Mouse (Mus musculus) liver, embryonic 12.5 days (tissue): ENCODE measurements at regions not wholly inside any gene's neighbourhood (a gene's known extent, or its start where the extent isn't known, plus 50 kb on each side); places are given as distances from the start of the nearest gene placed in this dataset.

Experiments used
- ATAC-seq: fragments of 200-750 bp; cut with Nextera tagmentation; 2 replicates; pipeline ENCODE4 v1.8.0; 2017; ENCODE audit warnings: moderate number of reproducible peaks, mild to moderate bottlenecking, moderate library complexity
- H3K27ac ChIP-seq: fragments of 300-500 bp; sonication (generic); 2 replicates; pipeline ENCODE4 v1.5.1; 2016; ENCODE audit warnings: mild to moderate bottlenecking
- H3K27me3 ChIP-seq: fragments of 300-500 bp; sonication (generic); replicated peaks from 2 replicates; pipeline ENCODE4 v1.6.1; 2016; ENCODE audit warnings: mild to moderate bottlenecking, moderate library complexity
- H3K36me3 ChIP-seq: fragments of 300-500 bp; sonication (generic); 2 replicates; pipeline ENCODE4 v1.6.1; 2016; ENCODE audit warnings: mild to moderate bottlenecking, moderate library complexity
- H3K4me1 ChIP-seq: fragments of 300-500 bp; sonication (generic); 2 replicates; pipeline ENCODE4 v1.6.1; 2016
- H3K4me2 ChIP-seq: fragments of 300-500 bp; sonication (generic); 2 replicates; pipeline ENCODE4 v1.6.1; 2016; ENCODE audit warnings: mild to moderate bottlenecking, moderate library complexity
- H3K4me3 ChIP-seq: fragments of 300-500 bp; sonication (generic); 2 replicates; pipeline ENCODE4 v1.5.1; 2016; ENCODE audit warnings: mild to moderate bottlenecking, moderate library complexity
- H3K9ac ChIP-seq: fragments of 300-500 bp; sonication (generic); 2 replicates; pipeline ENCODE4 v1.6.1; 2016; ENCODE audit warnings: mild to moderate bottlenecking, moderate library complexity
- H3K9me3 ChIP-seq: fragments of 300-500 bp; sonication (generic); replicated peaks from 2 replicates; pipeline ENCODE4 v1.6.1; 2016; ENCODE audit warnings: mild to moderate bottlenecking, moderate library complexity
- WGBS: fragments of 180-500 bp; shearing (Covaris S2); methylation state at CpG from one replicate; pipeline ENCODE4 v1.1.7; 2016; ENCODE audit not compliant: insufficient replicate concordance; 5-methylcytosine and 5-hydroxymethylcytosine counted together

DNA sequence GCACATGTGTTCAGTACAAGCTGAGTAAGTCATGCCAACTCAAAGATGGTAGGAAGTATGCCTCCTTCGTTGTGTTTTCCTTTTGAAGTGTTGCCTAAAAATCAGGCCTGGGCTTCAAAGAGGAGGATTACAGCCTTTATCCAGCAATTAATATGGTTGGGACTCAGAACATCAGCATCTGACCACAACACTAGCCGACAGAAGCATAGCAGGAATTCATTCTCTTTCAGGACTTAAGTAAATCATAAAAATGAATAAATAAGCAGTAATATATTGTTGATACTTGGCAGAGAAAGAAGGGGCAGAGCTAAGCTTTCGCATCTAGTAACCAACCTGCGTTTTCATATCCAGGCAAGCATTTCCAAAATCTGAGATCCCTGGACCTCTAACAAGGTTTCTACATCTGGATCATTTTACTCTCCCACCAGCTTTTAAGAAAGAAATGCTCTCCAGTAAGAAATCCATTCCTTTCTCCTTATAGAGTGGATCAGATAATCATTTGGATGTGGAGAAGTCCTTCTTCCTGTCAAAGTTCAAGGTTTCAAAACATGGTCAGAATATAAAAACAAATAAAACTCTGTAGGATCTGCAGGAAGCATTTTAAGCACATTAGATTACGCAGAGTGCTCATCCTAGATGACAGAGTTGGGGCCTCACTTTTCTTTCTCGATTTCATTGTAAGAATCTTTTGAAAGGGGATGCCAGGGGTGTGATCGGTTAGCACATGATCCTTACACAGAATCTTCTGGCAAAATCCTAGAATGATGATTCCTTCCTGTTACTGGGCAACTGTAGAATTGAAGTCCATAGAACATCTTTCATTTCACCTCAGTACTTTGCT is 230.6 kb upstream of the Zic4 start:
- Histone ChIP-seq H3K36me3 (no peaks in the 10 kb centered on the region), H3K9ac (no peak overlapping the region), H3K27ac (no peak overlapping the region), H3K4me1 (no peaks in the 10 kb centered on the region), H3K9me3 (no peaks in the 10 kb centered on the region), H3K4me2 (no peak overlapping the region), H3K27me3 (no peaks in the 10 kb centered on the region), H3K4me3 (no peak overlapping the region)
- ATAC-seq = no peak
- WGBS = 67% methylated on average over 7 of the region's 7 CpGs

DNA sequence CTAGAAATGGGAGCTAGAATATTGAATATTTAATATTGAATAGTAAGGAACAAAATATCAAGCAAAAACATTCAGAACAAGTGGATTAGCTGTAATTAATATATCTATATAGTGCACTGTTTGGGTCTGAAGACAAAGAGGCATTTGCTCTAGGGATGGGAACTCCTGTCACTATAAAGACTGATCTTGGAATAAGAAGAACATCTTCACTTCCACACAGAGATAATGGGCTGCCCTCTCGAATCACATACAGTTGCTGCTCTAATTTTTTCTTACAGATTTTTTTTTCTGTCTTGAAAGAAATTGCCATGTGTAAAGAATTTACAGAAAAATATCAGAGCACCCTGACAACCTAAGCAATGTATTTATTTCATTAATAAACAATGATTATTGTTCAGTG is 229.7 kb upstream of the Zic4 start:
- Histone ChIP-seq H3K9me3 (no peaks in the 10 kb centered on the region), H3K36me3 (no peaks in the 10 kb centered on the region), H3K27me3 (no peaks in the 10 kb centered on the region), H3K27ac (no peak overlapping the region), H3K9ac (no peak overlapping the region), H3K4me3 (no peak overlapping the region), H3K4me2 (no peak overlapping the region), H3K4me1 (no peaks in the 10 kb centered on the region)
- no peak for ATAC-seq
- WGBS = 33% methylated on average over 1 of the region's 1 CpGs

DNA sequence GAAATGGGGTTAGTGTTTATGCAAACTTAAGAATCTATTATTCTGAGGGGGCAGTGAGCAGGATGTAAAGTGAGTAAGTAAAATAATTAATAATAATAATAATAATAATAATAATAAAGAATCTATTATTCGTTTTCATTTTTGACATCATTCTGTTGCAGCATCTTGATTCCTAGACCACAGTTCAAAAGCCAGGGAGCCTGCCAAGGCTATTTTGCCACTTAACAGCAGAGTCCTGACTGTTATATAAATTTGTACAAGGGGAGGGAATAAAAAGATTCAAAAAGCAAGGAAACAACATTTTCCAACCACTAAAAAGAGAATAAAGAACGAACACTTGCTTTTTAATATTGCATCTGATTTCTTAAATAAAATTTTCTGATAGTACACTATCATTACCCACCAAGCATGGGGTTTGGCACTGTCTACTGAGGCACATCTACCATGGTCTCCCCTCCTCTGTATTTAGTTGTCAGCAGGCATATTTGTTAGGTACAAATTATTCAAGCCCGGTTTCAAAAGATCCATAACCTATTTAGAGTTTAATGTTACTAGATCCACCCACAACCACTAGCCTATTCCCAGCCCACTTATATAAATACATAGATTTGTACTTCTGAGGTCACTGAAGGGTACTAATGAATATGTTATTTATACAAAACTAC is 228.8 kb upstream of the Zic4 start:
- H3K36me3 ChIP-seq = no peaks in the 10 kb centered on the region
- H3K4me1 ChIP-seq = no peaks in the 10 kb centered on the region
- no peaks in the 10 kb centered on the region for H3K27me3 ChIP-seq
- WGBS = 64% methylated on average over 3 of the region's 3 CpGs
- no peak overlapping the region for H3K4me2 ChIP-seq
- no peak overlapping the region for H3K4me3 ChIP-seq
- H3K9me3 ChIP-seq = no peaks in the 10 kb centered on the region
- no peak for ATAC-seq
- H3K27ac ChIP-seq = no peak overlapping the region
- no peak overlapping the region for H3K9ac ChIP-seq

DNA sequence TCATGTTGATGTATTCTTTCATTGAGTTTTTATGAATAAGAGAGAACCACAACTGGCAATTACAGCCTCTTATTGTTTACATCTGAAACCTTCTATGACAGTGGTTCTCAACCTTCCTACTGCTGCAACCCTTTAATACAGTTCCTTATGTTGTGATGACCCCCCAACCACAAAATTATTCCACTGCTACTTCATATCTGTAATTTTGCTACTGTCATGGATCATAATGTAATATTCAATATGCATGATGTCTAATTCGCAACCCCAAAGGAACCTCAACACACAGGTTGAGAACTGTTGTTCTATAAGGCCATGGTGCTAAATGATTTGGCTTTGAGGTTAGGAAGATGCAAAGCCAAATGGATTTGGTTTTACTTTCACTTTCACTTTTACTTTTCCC is 227.9 kb upstream of the Zic4 start:
- no peaks in the 10 kb centered on the region for H3K36me3 ChIP-seq
- H3K27ac ChIP-seq = no peak overlapping the region
- H3K9me3 ChIP-seq = no peaks in the 10 kb centered on the region
- 78% methylated on average over 1 of the region's 1 CpGs for WGBS
- no peaks in the 10 kb centered on the region for H3K4me1 ChIP-seq
- no peaks in the 10 kb centered on the region for H3K27me3 ChIP-seq
- ATAC-seq = no peak
- H3K4me3 ChIP-seq = no peak overlapping the region
- no peak overlapping the region for H3K4me2 ChIP-seq
- H3K9ac ChIP-seq = no peak overlapping the region

DNA sequence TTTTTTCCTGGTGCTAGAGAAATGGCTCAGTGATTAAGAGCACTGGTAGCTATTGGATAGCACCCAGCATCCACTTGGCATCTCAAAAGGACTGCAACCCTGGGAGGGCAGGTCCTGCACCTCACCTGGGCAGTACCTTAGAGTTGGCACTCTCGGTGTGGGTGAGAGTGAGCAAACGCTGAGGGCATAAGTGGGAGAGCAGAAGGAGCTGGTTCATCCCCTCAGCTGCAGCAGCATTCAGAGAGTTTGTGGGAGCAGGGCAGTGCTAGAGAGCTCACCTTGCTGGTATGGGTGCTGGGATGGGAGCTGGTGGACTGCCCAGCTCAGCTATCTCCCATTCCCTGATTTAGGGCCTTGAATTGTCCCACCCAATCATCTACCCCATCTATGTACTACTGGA is 227.1 kb upstream of the Zic4 start:
- ATAC-seq = no peak
- Histone ChIP-seq H3K9me3 (no peaks in the 10 kb centered on the region), H3K4me1 (no peaks in the 10 kb centered on the region), H3K27me3 (no peaks in the 10 kb centered on the region), H3K4me2 (no peak overlapping the region), H3K27ac (no peak overlapping the region), H3K4me3 (no peak overlapping the region), H3K9ac (no peak overlapping the region), H3K36me3 (no peaks in the 10 kb centered on the region)
- WGBS = 67% methylated on average over 2 of the region's 2 CpGs

DNA sequence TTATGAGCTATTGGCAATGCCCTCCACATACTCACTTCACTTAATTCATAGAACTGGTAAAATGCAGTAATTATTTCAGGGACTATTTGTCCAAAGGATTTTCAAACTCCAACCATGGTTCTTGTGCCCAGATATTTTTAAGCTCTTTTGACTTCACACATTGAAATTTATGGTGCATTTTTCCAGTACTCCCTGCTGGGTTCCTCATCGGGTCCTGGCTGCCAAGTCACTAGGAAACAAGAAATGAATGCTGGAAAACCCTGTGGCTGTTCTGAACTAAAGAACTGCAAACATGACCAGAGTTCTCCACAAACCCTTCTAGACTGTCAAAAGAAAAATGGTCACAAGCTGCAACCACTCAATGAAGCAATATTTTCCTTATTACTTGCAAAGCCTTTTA is 221.6 kb upstream of the Zic4 start:
- no peak for ATAC-seq
- no peaks in the 10 kb centered on the region for H3K27me3 ChIP-seq
- WGBS = 48% methylated on average over 1 of the region's 1 CpGs
- no peaks in the 10 kb centered on the region for H3K9me3 ChIP-seq
- no peak overlapping the region for H3K4me3 ChIP-seq
- H3K4me1 ChIP-seq = no peaks in the 10 kb centered on the region
- H3K9ac ChIP-seq = no peak overlapping the region
- no peak overlapping the region for H3K4me2 ChIP-seq
- H3K36me3 ChIP-seq = no peaks in the 10 kb centered on the region
- H3K27ac ChIP-seq = no peak overlapping the region

DNA sequence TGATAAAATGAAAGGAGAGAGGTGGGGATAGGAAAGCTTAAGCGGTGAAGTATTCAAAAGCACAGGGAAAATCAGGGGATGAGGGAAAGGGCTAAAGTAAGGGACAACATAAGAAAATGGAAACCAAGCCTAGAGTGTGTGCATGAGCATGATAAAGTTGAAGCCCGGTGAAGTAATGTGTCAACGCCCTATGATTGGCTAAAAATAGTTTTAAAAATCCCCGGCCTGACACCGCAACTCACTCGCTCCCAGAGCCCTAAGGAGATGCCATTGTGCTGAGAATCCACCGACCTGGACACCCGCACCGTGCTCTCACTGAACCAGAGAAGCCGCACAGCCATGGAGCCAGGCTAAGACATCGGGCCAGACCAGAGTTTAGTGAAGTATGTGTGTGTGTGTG is 210.3 kb upstream of the Zic4 start:
- no peak overlapping the region for H3K4me2 ChIP-seq
- no peaks in the 10 kb centered on the region for H3K27me3 ChIP-seq
- no peak for ATAC-seq
- WGBS = 79% methylated on average over 11 of the region's 11 CpGs
- H3K9me3 ChIP-seq = peaks cover 3% of the 10 kb centered on the region; the same call in 1 of the 2 replicates
- no peaks in the 10 kb centered on the region for H3K36me3 ChIP-seq
- H3K9ac ChIP-seq = no peak overlapping the region
- H3K4me3 ChIP-seq = no peak overlapping the region
- H3K4me1 ChIP-seq = no peaks in the 10 kb centered on the region
- no peak overlapping the region for H3K27ac ChIP-seq

DNA sequence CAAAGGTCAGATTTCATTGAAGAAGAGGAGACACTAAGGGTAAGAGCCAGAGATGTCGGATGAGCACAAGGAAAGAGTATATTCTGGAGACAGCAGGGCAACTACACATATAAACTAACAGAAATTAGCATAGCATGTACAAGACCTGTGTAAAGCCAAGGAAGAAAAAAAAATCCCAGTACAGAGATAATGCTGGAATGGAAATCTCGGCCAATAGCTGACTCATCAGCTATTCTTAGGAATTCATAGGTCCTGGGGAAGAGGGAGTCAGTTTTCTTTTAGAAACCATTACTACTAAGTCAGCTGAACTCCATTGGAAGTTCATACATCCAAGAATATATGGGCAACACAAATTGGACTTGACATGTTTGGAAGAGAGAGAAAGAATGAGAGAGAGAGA is 202.9 kb upstream of the Zic4 start:
- H3K27me3 ChIP-seq = no peaks in the 10 kb centered on the region
- no peak overlapping the region for H3K9ac ChIP-seq
- 50% methylated on average over 2 of the region's 2 CpGs for WGBS
- no peak for ATAC-seq
- H3K4me3 ChIP-seq = no peak overlapping the region
- H3K27ac ChIP-seq = no peak overlapping the region
- no peaks in the 10 kb centered on the region for H3K4me1 ChIP-seq
- no peaks in the 10 kb centered on the region for H3K9me3 ChIP-seq
- H3K4me2 ChIP-seq = no peak overlapping the region
- no peaks in the 10 kb centered on the region for H3K36me3 ChIP-seq

DNA sequence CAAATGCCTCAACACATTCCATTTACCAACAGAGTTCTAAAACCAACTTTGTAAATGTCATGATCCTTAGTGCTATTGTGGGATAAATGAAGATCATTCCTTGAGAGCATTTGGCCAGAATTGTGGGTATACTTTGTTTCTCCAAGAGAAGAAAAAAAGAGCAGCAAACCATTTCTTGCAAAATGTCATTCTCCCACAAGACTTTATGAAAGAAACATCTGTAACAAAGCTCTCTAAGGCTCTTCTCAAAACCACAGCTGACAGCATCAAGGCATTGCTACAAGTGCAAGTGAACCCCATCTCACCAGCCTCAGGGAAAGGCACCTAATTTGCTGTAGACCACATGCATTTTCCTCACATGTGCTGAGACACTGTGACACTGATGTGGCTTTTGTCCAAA is 194.3 kb upstream of the Zic4 start:
- Histone ChIP-seq H3K4me3 (no peak overlapping the region), H3K36me3 (no peaks in the 10 kb centered on the region), H3K9me3 (no peaks in the 10 kb centered on the region), H3K9ac (no peak overlapping the region), H3K27ac (no peak overlapping the region), H3K27me3 (no peaks in the 10 kb centered on the region), H3K4me2 (no peak overlapping the region), H3K4me1 (no peaks in the 10 kb centered on the region)
- no peak for ATAC-seq

DNA sequence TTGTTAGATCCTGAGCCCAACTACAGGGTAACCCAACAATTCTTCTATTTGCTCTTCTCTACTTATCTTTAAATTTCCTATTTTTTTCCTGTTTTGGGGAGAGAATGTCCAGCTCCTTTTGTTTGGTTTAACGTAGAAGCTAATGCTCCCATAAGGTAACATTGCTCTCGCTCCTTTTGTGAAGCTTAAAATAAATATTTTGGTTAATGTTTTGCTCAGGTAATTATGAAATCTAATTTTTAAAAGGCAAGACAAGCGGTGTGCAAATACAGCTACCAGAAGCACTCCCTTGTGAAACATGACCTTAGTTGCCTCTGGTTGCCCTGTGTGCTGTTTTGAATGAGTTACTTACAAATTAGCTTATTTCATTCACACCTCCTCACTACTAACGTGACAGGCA is 169.0 kb upstream of the Zic4 start:
- H3K4me3 ChIP-seq = no peak overlapping the region
- H3K27ac ChIP-seq = no peak overlapping the region
- H3K27me3 ChIP-seq = no peaks in the 10 kb centered on the region
- H3K9ac ChIP-seq = no peak overlapping the region
- no peaks in the 10 kb centered on the region for H3K4me1 ChIP-seq
- no peaks in the 10 kb centered on the region for H3K36me3 ChIP-seq
- no peak for ATAC-seq
- 58% methylated on average over 4 of the region's 4 CpGs for WGBS
- H3K4me2 ChIP-seq = no peak overlapping the region
- H3K9me3 ChIP-seq = no peaks in the 10 kb centered on the region

DNA sequence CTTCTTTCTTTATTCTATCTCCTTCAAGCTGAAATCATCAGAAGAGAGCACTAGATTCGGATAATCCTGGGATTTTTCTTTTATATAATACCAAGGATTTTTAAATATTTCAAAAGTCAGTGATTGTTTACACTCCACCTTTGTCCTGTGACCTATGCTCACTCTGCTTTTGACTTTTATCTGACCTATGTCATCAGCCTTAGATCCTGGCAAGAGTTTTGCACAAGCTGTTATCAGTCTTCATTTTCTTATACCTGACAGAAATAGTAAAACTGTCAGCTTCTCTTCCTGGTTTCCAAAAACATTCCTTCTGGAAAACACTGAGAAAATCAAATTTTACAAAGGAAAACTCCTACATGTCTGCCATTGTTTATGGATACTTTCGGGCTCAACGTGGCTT is 168.3 kb upstream of the Zic4 start:
- H3K4me1 ChIP-seq = no peaks in the 10 kb centered on the region
- no peaks in the 10 kb centered on the region for H3K9me3 ChIP-seq
- 62% methylated on average over 3 of the region's 3 CpGs for WGBS
- H3K27ac ChIP-seq = no peak overlapping the region
- no peaks in the 10 kb centered on the region for H3K27me3 ChIP-seq
- ATAC-seq = no peak
- H3K36me3 ChIP-seq = no peaks in the 10 kb centered on the region
- no peak overlapping the region for H3K4me3 ChIP-seq
- no peak overlapping the region for H3K9ac ChIP-seq
- no peak overlapping the region for H3K4me2 ChIP-seq

DNA sequence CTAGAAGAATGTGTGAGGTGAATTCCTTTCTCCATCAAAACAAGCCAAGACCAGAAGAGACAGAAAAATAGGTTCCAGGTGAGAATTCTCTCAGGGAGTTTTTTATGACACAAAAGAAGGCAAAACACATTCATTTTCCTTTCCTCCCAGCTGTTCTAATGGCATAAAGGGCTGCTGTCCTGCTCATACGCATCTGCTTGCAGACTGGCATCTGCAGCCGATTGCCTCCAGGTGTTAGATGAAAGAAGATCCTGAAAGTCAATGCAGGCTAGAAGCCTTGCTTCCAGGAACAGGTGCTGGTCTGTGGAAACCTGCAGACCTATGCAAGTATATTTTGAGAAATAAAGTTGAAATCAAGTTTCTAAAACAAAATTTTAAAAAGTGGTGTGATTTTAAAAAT is 154.9 kb upstream of the Zic4 start:
- no peak overlapping the region for H3K27ac ChIP-seq
- no peaks in the 10 kb centered on the region for H3K4me1 ChIP-seq
- H3K9me3 ChIP-seq = no peaks in the 10 kb centered on the region
- H3K4me3 ChIP-seq = no peak overlapping the region
- H3K4me2 ChIP-seq = no peak overlapping the region
- H3K36me3 ChIP-seq = no peaks in the 10 kb centered on the region
- no peaks in the 10 kb centered on the region for H3K27me3 ChIP-seq
- no peak overlapping the region for H3K9ac ChIP-seq
- ATAC-seq = no peak
- WGBS = 70% methylated on average over 2 of the region's 2 CpGs
